Mouse (Mus musculus) frontal cortex, adult (tissue): ENCODE data around the gene Pear1.

Experiments used
- ATAC-seq: cut with Nextera tagmentation; 2 replicates; pipeline ENCODE4 v1.9.2; 2017; ENCODE audit warnings: mild to moderate bottlenecking, moderate library complexity, mixed read lengths; ENCODE audit not compliant: low TSS enrichment

The Pear1 gene

GRCm38 (mm10) chr3:87726191-87726590 lies 97.9 kb downstream of the Pear1 start:
- no peak for ATAC-seq

- ATAC-seq: no peak
Observed at GRCm38 (mm10) chr3:87725396-87726160, 98.5 kb downstream of the Pear1 start.

DNA sequence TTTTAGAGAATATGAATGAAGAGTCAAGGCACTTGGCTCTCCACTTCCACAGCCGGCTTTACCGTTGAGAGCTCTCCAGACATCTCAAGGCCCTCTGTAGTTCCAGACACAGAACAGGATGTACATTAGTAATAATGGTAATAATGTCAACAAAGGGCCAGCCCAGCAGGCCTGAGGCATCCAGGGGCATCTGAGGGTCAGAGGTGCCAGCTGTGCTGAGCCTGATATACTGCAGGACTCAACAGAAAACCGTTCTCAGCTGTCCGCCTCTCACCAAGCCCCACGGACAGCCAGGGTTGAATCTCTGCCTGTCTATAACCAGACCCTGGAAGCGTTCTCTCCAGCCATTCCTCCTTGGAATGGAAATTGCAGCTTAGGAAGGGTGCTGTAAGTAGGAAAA lies 99.5 kb downstream of the Pear1 start:
- ATAC-seq: no peak

- no peak for ATAC-seq
Observed at GRCm38 (mm10) chr3:87718525-87718924, 105.6 kb downstream of the Pear1 start.
